Mouse (Mus musculus): ENCODE measurements around the gene Kcnma1.

DNA sequence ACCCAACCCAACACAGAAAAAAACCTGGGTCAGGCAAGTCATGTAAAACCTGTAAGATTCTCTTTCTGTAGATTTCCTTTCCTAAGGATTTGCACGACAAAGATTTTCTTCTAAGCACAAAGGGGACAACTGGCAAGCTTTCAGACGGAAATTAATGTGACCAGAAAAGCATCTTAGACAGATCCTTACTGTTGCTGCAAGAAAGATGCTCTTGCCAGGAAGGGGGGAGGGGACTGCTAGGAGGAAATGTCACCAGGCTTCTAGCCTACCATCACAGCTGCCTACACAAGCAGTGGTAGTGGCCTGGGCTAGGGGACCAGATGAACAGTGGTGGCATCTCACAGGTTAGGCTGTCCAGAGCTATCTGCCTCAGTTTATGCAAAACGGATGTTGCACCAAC, 308.6 kb downstream of the Kcnma1 start:
- TF ChIP-seq CTCF (IDR thresholded peaks at IDR 0.05; ENCODE audit: insufficient read depth, low read depth, low read length) (no peak), POLR2A (IDR thresholded peaks at IDR 0.05; ENCODE audit: insufficient read depth, low read depth, low read length) (no peak)

Data from olfactory bulb, adult 2 months (tissue).